Mouse (Mus musculus) liver, embryonic 14.5 days (tissue): ENCODE measurements at regions not wholly inside any gene's neighbourhood (a gene's known extent, or its start where the extent isn't known, plus 50 kb on each side); places are given as distances from the start of the nearest gene placed in this dataset.

Source experiments
- CTCF ChIP-seq: IDR thresholded peaks from 2 replicates; pipeline ENCODE4 v1.5.1; 2016; ENCODE audit warnings: antibody characterized with exemption, low read depth, control low read depth
- EP300 ChIP-seq: IDR thresholded peaks from 2 replicates; pipeline ENCODE4 v1.6.1; 2016; ENCODE audit warnings: antibody characterized with exemption, low read depth

GRCm38 (mm10) chr2:178795841-178796240 lies 365.5 kb downstream of the Cdh26 start:
- TF ChIP-seq CTCF = no peak
- no peak for TF ChIP-seq EP300
